Mouse (Mus musculus) lung, adult 2 months (tissue): ENCODE data around the gene Ipo5.

Experiments used
- CTCF ChIP-seq: fragments of 200-500 bp; IDR thresholded peaks from 2 replicates; pipeline ENCODE4 v1.5.1; 2011; ENCODE audit warnings: mild to moderate bottlenecking, low read length, control low read depth; ENCODE audit not compliant: insufficient read depth
- POLR2A ChIP-seq: fragments of 200-500 bp; IDR thresholded peaks from 2 replicates; pipeline ENCODE4 v1.6.1; 2011; ENCODE audit warnings: low read depth, mild to moderate bottlenecking, control low read depth, low read length, borderline replicate concordance; ENCODE audit errors: extremely low read depth

GRCm38 (mm10) chr14:120937102-120937501 lies 26.1 kb downstream of the Ipo5 start:
- TF ChIP-seq POLR2A = no peak
- no peak for TF ChIP-seq CTCF
